14 mouse cellular contexts compared by ENCODE assay signal in genomic region chr4:123927961-123928360, GRCm38 (mm10). TPM values are rescaled to one million over a fixed set of nuclear protein-coding genes. Genes with fewer than 3 reads are reported as not detected.
DNase-seq lines count a peak whose midpoint lies in the region; ATAC-seq lines count a peak whose summit lies in the region.
"Had no signal": no experiment of that assay in that cellular context is flagged by ENCODE, and none has a peak within 500 bp of the region (broad histone marks: within the 10 kb centered on the region; RNA-seq: fewer than 3 reads in every experiment).

No protein-coding gene starts in this region.

- DNase-seq in heart, adult 9 months (ENCODE audit: low spot score in 2 of 2), result peak; percentile 31 to 50
- no peak for DNase-seq in heart, postnatal 25 days (ENCODE audit: low spot score)
- peak; percentile 24 for DNase-seq in lung, postnatal 25 days (ENCODE audit: low spot score)
- no peak for DNase-seq in lung, postnatal 10 days
- no peak for DNase-seq in liver, embryonic 13.5 days
- DNase-seq in gastrocnemius, postnatal 4 days (ENCODE audit: low spot score in 2 of 2), result no peak
- no peak for DNase-seq in right cerebral cortex, adult 18-20 months
- DNase-seq: embryo, embryonic 11 days; gastrocnemius, postnatal 36 days had no signal

- ATAC-seq in liver, embryonic 13.5 days (ENCODE audit: low read depth), result peak; percentile 65; the same call in 1 of the 2 replicates
- ATAC-seq in neutrophil, adult 5-6 weeks (ENCODE audit: extremely low read depth, insufficient number of reproducible peaks, low FRiP score, poor library complexity, severe bottlenecking), result peak; percentile 83

- no peaks in the 10 kb centered on the region for H3K27me3 ChIP-seq in liver, embryonic 13.5 days

- no peaks in the 10 kb centered on the region for H3K4me1 ChIP-seq in liver, embryonic 13.5 days (replicated peaks)
- H3K4me1 ChIP-seq: midbrain, embryonic 10.5 days had no signal

- intact Hi-C loops in heart, postnatal 25 days (cut with DNase I), result no loop called here

- H3K27ac ChIP-seq in liver, embryonic 13.5 days, result no peak overlapping the region
- H3K27ac ChIP-seq: midbrain, embryonic 10.5 days had no signal

- peaks cover 69% of the 10 kb centered on the region for H3K36me3 ChIP-seq in liver, embryonic 13.5 days

- no peak overlapping the region for H3K4me3 ChIP-seq in liver, embryonic 13.5 days (replicated peaks)
- H3K4me3 ChIP-seq: midbrain, embryonic 10.5 days had no signal

- no peak overlapping the region for H3K4me2 ChIP-seq in liver, embryonic 13.5 days

- no peaks in the 10 kb centered on the region for H3K9me3 ChIP-seq in liver, embryonic 13.5 days (replicated peaks)
- H3K9me3 ChIP-seq: midbrain, embryonic 10.5 days had no signal

- no peak overlapping the region for H3K9ac ChIP-seq in liver, embryonic 13.5 days

RNA-seq across cellular contexts. Expression of gene 4930535I16Rik, which starts 10.1 kb away (rescaled TPM):
- total RNA-seq in heart, postnatal 25 days (2021), result not detected
- not detected in 2 replicates for polyA plus RNA-seq in liver, embryonic 13.5 days (2015; fragmentation: Nextera tagmentation; extraction: Ambion mirVana)
- not detected in 2 replicates for total RNA-seq in neutrophil, adult 5-6 weeks (2017)
- total RNA-seq in gastrocnemius, postnatal 4 days (2021), result not detected
- total RNA-seq: gastrocnemius, postnatal 36 days; left cerebral cortex, postnatal 25 days had no signal
- polyA plus RNA-seq: forebrain, embryonic 11.5 days; midbrain, embryonic 10.5 days; stomach, embryonic 16.5 days had no signal

RNA-seq across cellular contexts. Expression of gene Rragc, which starts 10.7 kb away (rescaled TPM):
- 10 to 100 TPM; 35.8 to 39.9 TPM for total RNA-seq in heart, postnatal 25 days (2021)
- polyA plus RNA-seq in liver, embryonic 13.5 days (2015; fragmentation: Nextera tagmentation; extraction: Ambion mirVana), result 21.4 and 25.4 TPM in 2 replicates
- total RNA-seq in neutrophil, adult 5-6 weeks (2017), result 36.7 and 39.6 TPM in 2 replicates
- 10 to 100 TPM; 43.0 to 44.3 TPM for total RNA-seq in gastrocnemius, postnatal 4 days (2021)

RNA-seq across cellular contexts. Expression of gene Mycbp, which starts 23.3 kb away (rescaled TPM):
- 10 to 100 TPM; 20.9 to 25.0 TPM for total RNA-seq in heart, postnatal 25 days (2021)
- polyA plus RNA-seq in liver, embryonic 13.5 days (2015; fragmentation: Nextera tagmentation; extraction: Ambion mirVana), result 79.1 and 85.2 TPM in 2 replicates
- total RNA-seq in neutrophil, adult 5-6 weeks (2017), result 17.6 and 24.4 TPM in 2 replicates
- 10 to 100 TPM; 27.8 to 30.2 TPM for total RNA-seq in gastrocnemius, postnatal 4 days (2021)

Comparison
In these comparisons a context has a peak if more than half of its experiments do, and no peak if none do; other contexts are left out.
1. DNase-seq: peak in heart, adult 9 months (2 of 2) and lung, postnatal 25 days (single experiment); none in heart, postnatal 25 days (single experiment), lung, postnatal 10 days (single experiment), liver, embryonic 13.5 days (single experiment), gastrocnemius, postnatal 4 days (0 of 2) and right cerebral cortex, adult 18-20 months (single experiment).